Comparison of ENCODE assay signal across 8 mouse cellular contexts in the genomic region with DNA sequence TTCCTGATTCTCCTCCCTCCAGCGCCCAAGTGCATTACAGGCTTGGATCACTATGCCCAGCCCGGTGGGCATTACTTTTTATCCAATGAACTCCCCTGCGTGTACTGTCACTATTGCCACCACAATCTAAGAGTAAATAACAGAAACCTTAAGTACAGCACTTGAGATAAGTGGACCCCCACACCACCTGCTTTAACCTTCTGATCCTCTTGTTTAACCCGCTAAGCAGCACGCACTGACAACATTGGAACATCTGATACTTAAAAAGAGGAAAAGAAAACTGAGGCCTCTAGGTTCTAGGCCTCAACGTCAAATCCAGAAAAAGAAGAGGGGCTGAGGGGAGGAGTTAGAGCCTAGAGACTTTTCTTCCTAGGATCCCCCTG. TPM values are rescaled to one million over a fixed set of nuclear protein-coding genes. Genes with fewer than 3 reads are reported as not detected.
DNase-seq lines count a peak whose midpoint lies in the region; ATAC-seq and TF ChIP-seq lines count a peak whose summit lies in the region.

No protein-coding gene starts in this region.

- TF ChIP-seq RAD21 in MEL (IDR thresholded peaks at IDR 0.05; ENCODE audit: low read depth, low read length): no peak

- peak overlapping the region; percentile 84 for H3K4me3 ChIP-seq in heart, adult 2 months
- H3K4me3 ChIP-seq in MEL (ENCODE audit: control insufficient read depth in 1 of 2, insufficient read depth in 1 of 2, low read depth in 2 of 2, low read length in 2 of 2): peak overlapping the region; percentile 80 to 94
- peak overlapping the region; percentile 49 for H3K4me3 ChIP-seq in hindbrain, embryonic 11.5 days (ENCODE audit: low read depth, low read length)

- no peaks in the 10 kb centered on the region for H3K79me2 ChIP-seq in heart, adult 2 months (replicated peaks; ENCODE audit: control insufficient read depth, insufficient read depth, low read length)
- peaks cover 9% of the 10 kb centered on the region for H3K79me2 ChIP-seq in MEL (ENCODE audit: control insufficient read depth, insufficient read depth, low read length, poor library complexity)

- DNase-seq in heart, adult 2 months: no peak
- DNase-seq in heart, postnatal 14 days: no peak
- no peak for DNase-seq in MEL (ENCODE audit: low read depth, low spot score)
- DNase-seq in hindbrain, embryonic 11.5 days (ENCODE audit: low spot score): no peak
- DNase-seq in adrenal gland, postnatal 14 days: no peak
- no peak for DNase-seq in ovary, adult 18-20 months (ENCODE audit: low spot score)

- no peaks in the 10 kb centered on the region for H3K36me3 ChIP-seq in heart, adult 2 months (ENCODE audit: control insufficient read depth, insufficient read depth, low read length)
- peaks cover 0 to 5% of the 10 kb centered on the region in 2 experiments; a peak in 2 of 4 replicates for H3K36me3 ChIP-seq in MEL (ENCODE audit: control insufficient read depth in 1 of 2, insufficient read depth in 2 of 2, low read length in 2 of 2)
- H3K36me3 ChIP-seq in hindbrain, embryonic 11.5 days (ENCODE audit: control insufficient read depth, insufficient read depth, low read length): no peaks in the 10 kb centered on the region

- peak overlapping the region; percentile 96 for H3K27ac ChIP-seq in heart, adult 2 months
- H3K27ac ChIP-seq in MEL (ENCODE audit: control insufficient read depth, low read depth, low read length): peak overlapping the region; percentile 91
- peak overlapping the region; percentile 71 for H3K27ac ChIP-seq in hindbrain, embryonic 11.5 days (ENCODE audit: low read depth, low read length)

- H3K4me2 ChIP-seq in hindbrain, embryonic 11.5 days (replicated peaks; ENCODE audit: low read depth, low read length): peak overlapping the region; percentile 47

- H3K27me3 ChIP-seq in heart, adult 2 months (ENCODE audit: control insufficient read depth, insufficient read depth, low read length): no peaks in the 10 kb centered on the region
- H3K27me3 ChIP-seq in MEL (ENCODE audit: control insufficient read depth in 1 of 2, insufficient read depth in 2 of 2, low read length in 2 of 2): no peaks in the 10 kb centered on the region
- H3K27me3 ChIP-seq in hindbrain, embryonic 11.5 days (ENCODE audit: control insufficient read depth, insufficient read depth, low read length): no peaks in the 10 kb centered on the region

- 15% methylated on average over 6 of the region's 6 CpGs for WGBS in heart, adult 2 months
- 29% methylated on average over 6 of the region's 6 CpGs for WGBS in hindbrain, embryonic 11.5 days

- no peaks in the 10 kb centered on the region for H3K9me3 ChIP-seq in MEL (replicated peaks; ENCODE audit: insufficient read depth, low read length)
- H3K9me3 ChIP-seq in hindbrain, embryonic 11.5 days (ENCODE audit: control insufficient read depth, low read length): no peaks in the 10 kb centered on the region

- TF ChIP-seq CTCF in heart, adult 2 months (IDR thresholded peaks at IDR 0.05): no peak
- no peak for TF ChIP-seq CTCF in MEL (IDR thresholded peaks at IDR 0.05 in 2 of 3, conservative IDR thresholded peaks at IDR 0.05 in 1 of 3; ENCODE audit: control insufficient read depth in 1 of 3, insufficient read depth in 1 of 3, low read depth in 2 of 3, low read length in 3 of 3, poor library complexity in 1 of 3, severe bottlenecking in 1 of 3)

- intact Hi-C loops in heart, adult 2 months (cut with DNase I): no loop called here
- intact Hi-C loops in heart, postnatal 14 days (cut with DNase I): no loop called here

- TF ChIP-seq EP300 in heart, adult 2 months (IDR thresholded peaks at IDR 0.05; ENCODE audit: insufficient read depth, low read depth, low read length): no peak
- no peak for TF ChIP-seq EP300 in MEL (IDR thresholded peaks at IDR 0.05; ENCODE audit: low read depth in 1 of 2, low read length in 2 of 2)

- peak overlapping the region; percentile 72; the same call in 1 of the 2 replicates for H3K9ac ChIP-seq in heart, adult 2 months (ENCODE audit: low read depth, low read length)
- peak overlapping the region; percentile 85 for H3K9ac ChIP-seq in MEL (ENCODE audit: control insufficient read depth, low read depth, low read length, poor library complexity, severe bottlenecking)
- peak overlapping the region; percentile 61 for H3K9ac ChIP-seq in hindbrain, embryonic 11.5 days (ENCODE audit: low read depth, low read length)

- no peak for TF ChIP-seq POLR2A in heart, adult 2 months (IDR thresholded peaks at IDR 0.05; ENCODE audit: insufficient read depth, low read depth, low read length)
- TF ChIP-seq POLR2A in MEL (IDR thresholded peaks at IDR 0.05; ENCODE audit: control insufficient read depth in 1 of 2, insufficient read depth in 1 of 2, low read depth in 1 of 2, low read length in 2 of 2, poor library complexity in 1 of 2): no peak

- 0 out of 2 replicates have a peak, but pooled peaks have one; percentile 1 for ATAC-seq in hindbrain, embryonic 11.5 days (ENCODE audit: low FRiP score)
- ATAC-seq in megakaryocyte, adult 5-6 weeks (ENCODE audit: poor library complexity, severe bottlenecking): peak; percentile 4
- no peak for ATAC-seq in inflammation-experienced regulatory T-cells, adult 6 months

- H3K4me1 ChIP-seq in heart, adult 2 months (ENCODE audit: control insufficient read depth, insufficient read depth, low read length): peaks cover 7% of the 10 kb centered on the region
- peaks cover 2 to 8% of the 10 kb centered on the region in 2 experiments; a peak in 3 of 4 replicates for H3K4me1 ChIP-seq in MEL (ENCODE audit: control insufficient read depth in 1 of 2, insufficient read depth in 2 of 2, low read length in 2 of 2)
- H3K4me1 ChIP-seq in hindbrain, embryonic 11.5 days (replicated peaks; ENCODE audit: control insufficient read depth, insufficient read depth, low read length): peaks cover 2% of the 10 kb centered on the region; the same call in 1 of the 2 replicates

RNA-seq across cellular contexts. Expression of a gene that starts 0.5 kb away (rescaled TPM):
- 10 to 100 TPM in 1 of 2 experiments, 1 to 10 TPM in 1; 8.5 to 11.6 TPM for total RNA-seq in heart, adult 2 months (2021)
- polyA plus RNA-seq in heart, adult 2 months (2012; rRNA removed): 17.1 and 25.2 TPM in 2 replicates
- 10 to 100 TPM; 15.7 TPM for total RNA-seq in heart, postnatal 14 days (2021)
- 30.3 and 37.4 TPM in 2 replicates for total RNA-seq in MEL (2012; rRNA removed)
- 10 to 100 TPM in 1 of 2 experiments, not detected in 1; 52.5 TPM for polyA plus RNA-seq in MEL (2012; ENCODE audit: insufficient read depth in 1 of 2, insufficient read length in 2 of 2, low read depth in 1 of 2, low replicate concordance in 2 of 2, missing spikeins in 1 of 2)
- 42.9 and 46.2 TPM in 2 replicates for polyA plus RNA-seq in hindbrain, embryonic 11.5 days (2014; fragmentation: Nextera tagmentation; extraction: Ambion mirVana)
- 16.4 and 21.6 TPM in 2 replicates for total RNA-seq in megakaryocyte, adult 5-6 weeks (2015)
- 30.7 and 39.8 TPM in 2 replicates for total RNA-seq in megakaryocyte, adult 5-6 weeks (2017)
- 24.9 and 33.6 TPM in 2 replicates for total RNA-seq in adrenal gland, postnatal 14 days (2021)
- 10 to 100 TPM; 50.7 to 65.5 (median 50.7) TPM for polyA plus RNA-seq in inflammation-experienced regulatory T-cells, adult 6 months (2017; shearing (Covaris generic))

RNA-seq across cellular contexts. Expression of a gene that starts 0.6 kb away (rescaled TPM):
- 10 to 100 TPM in 1 of 2 experiments, 1 to 10 TPM in 1; 9.3 to 10.1 TPM for total RNA-seq in heart, adult 2 months (2021)
- polyA plus RNA-seq in heart, adult 2 months (2012; rRNA removed): 2.5 and 4.1 TPM in 2 replicates
- 10 to 100 TPM in 1 of 2 experiments, 1 to 10 TPM in 1; 9.3 to 10.0 TPM for total RNA-seq in heart, postnatal 14 days (2021)
- 13.0 and 14.7 TPM in 2 replicates for total RNA-seq in MEL (2012; rRNA removed)
- polyA plus RNA-seq in MEL (2012; ENCODE audit: insufficient read depth in 1 of 2, insufficient read length in 2 of 2, low read depth in 1 of 2, low replicate concordance in 2 of 2, missing spikeins in 1 of 2): 10 to 100 TPM in 1 of 2 experiments, not detected in 1; 15.8 TPM
- 22.0 and 22.2 TPM in 2 replicates for polyA plus RNA-seq in hindbrain, embryonic 11.5 days (2014; fragmentation: Nextera tagmentation; extraction: Ambion mirVana)
- 22.8 and 24.1 TPM in 2 replicates for total RNA-seq in megakaryocyte, adult 5-6 weeks (2015)
- 46.7 and 50.7 TPM in 2 replicates for total RNA-seq in megakaryocyte, adult 5-6 weeks (2017)
- total RNA-seq in adrenal gland, postnatal 14 days (2021): 12.7 and 17.9 TPM in 2 replicates
- 10 to 100 TPM; 16.0 to 22.4 (median 17.1) TPM for polyA plus RNA-seq in inflammation-experienced regulatory T-cells, adult 6 months (2017; shearing (Covaris generic))

RNA-seq across cellular contexts. Expression of a gene that starts 21.8 kb away (rescaled TPM):
- not detected for total RNA-seq in heart, adult 2 months (2021)
- polyA plus RNA-seq in heart, adult 2 months (2012; rRNA removed): not detected in 2 replicates
- not detected for total RNA-seq in heart, postnatal 14 days (2021)
- not detected in 2 replicates for total RNA-seq in MEL (2012; rRNA removed)
- polyA plus RNA-seq in MEL (2012; ENCODE audit: insufficient read depth in 1 of 2, insufficient read length in 2 of 2, low read depth in 1 of 2, low replicate concordance in 2 of 2, missing spikeins in 1 of 2): not detected
- 0.23 TPM in 1 of 2 replicates, not detected in the other for polyA plus RNA-seq in hindbrain, embryonic 11.5 days (2014; fragmentation: Nextera tagmentation; extraction: Ambion mirVana)
- total RNA-seq in megakaryocyte, adult 5-6 weeks (2015): not detected in 2 replicates
- not detected in 2 replicates for total RNA-seq in megakaryocyte, adult 5-6 weeks (2017)
- total RNA-seq in adrenal gland, postnatal 14 days (2021): not detected in 2 replicates
- polyA plus RNA-seq in inflammation-experienced regulatory T-cells, adult 6 months (2017; shearing (Covaris generic)): not detected

RNA-seq across cellular contexts. Expression of a gene that starts 29.2 kb away (rescaled TPM):
- not detected for total RNA-seq in heart, adult 2 months (2021)
- polyA plus RNA-seq in heart, adult 2 months (2012; rRNA removed): 0.32 and 1.1 TPM in 2 replicates
- total RNA-seq in heart, postnatal 14 days (2021): under 1 TPM; 0.17 to 0.26 TPM
- total RNA-seq in MEL (2012; rRNA removed): not detected in 2 replicates
- polyA plus RNA-seq in MEL (2012; ENCODE audit: insufficient read depth in 1 of 2, insufficient read length in 2 of 2, low read depth in 1 of 2, low replicate concordance in 2 of 2, missing spikeins in 1 of 2): not detected
- polyA plus RNA-seq in hindbrain, embryonic 11.5 days (2014; fragmentation: Nextera tagmentation; extraction: Ambion mirVana): 4.1 and 4.6 TPM in 2 replicates
- total RNA-seq in megakaryocyte, adult 5-6 weeks (2015): not detected in 2 replicates
- not detected in 2 replicates for total RNA-seq in megakaryocyte, adult 5-6 weeks (2017)
- total RNA-seq in adrenal gland, postnatal 14 days (2021): 4.7 and 4.8 TPM in 2 replicates
- polyA plus RNA-seq in inflammation-experienced regulatory T-cells, adult 6 months (2017; shearing (Covaris generic)): under 1 TPM in 1 of 3 experiments, not detected in 2; 0.28 TPM

RNA-seq across cellular contexts. Expression of a gene that starts 33.6 kb away (rescaled TPM):
- total RNA-seq in heart, adult 2 months (2021): not detected
- polyA plus RNA-seq in heart, adult 2 months (2012; rRNA removed): 0.04 TPM in 1 of 2 replicates, not detected in the other
- not detected for total RNA-seq in heart, postnatal 14 days (2021)
- 0.07 TPM in 1 of 2 replicates, not detected in the other for total RNA-seq in MEL (2012; rRNA removed)
- under 1 TPM in 1 of 2 experiments, not detected in 1; 0.71 TPM for polyA plus RNA-seq in MEL (2012; ENCODE audit: insufficient read depth in 1 of 2, insufficient read length in 2 of 2, low read depth in 1 of 2, low replicate concordance in 2 of 2, missing spikeins in 1 of 2)
- 0.32 and 0.33 TPM in 2 replicates for polyA plus RNA-seq in hindbrain, embryonic 11.5 days (2014; fragmentation: Nextera tagmentation; extraction: Ambion mirVana)
- total RNA-seq in megakaryocyte, adult 5-6 weeks (2015): not detected in 2 replicates
- total RNA-seq in megakaryocyte, adult 5-6 weeks (2017): not detected in 2 replicates
- 0.23 and 0.26 TPM in 2 replicates for total RNA-seq in adrenal gland, postnatal 14 days (2021)
- polyA plus RNA-seq in inflammation-experienced regulatory T-cells, adult 6 months (2017; shearing (Covaris generic)): under 1 TPM; 0.23 to 0.95 (median 0.47) TPM
